Comparison of ENCODE assay signal across 17 mouse cellular contexts in genomic region chr2:165964121-165964520, GRCm38 (mm10). TPM values are rescaled to one million over a fixed set of nuclear protein-coding genes. Genes with fewer than 3 reads are reported as not detected.
DNase-seq lines count a peak whose midpoint lies in the region; ATAC-seq and TF ChIP-seq lines count a peak whose summit lies in the region.
"Had no signal": no experiment of that assay in that cellular context is flagged by ENCODE, and none has a peak within 500 bp of the region (broad histone marks: within the 10 kb centered on the region; RNA-seq: fewer than 3 reads in every experiment).

No protein-coding gene starts in this region.

- H3K27ac ChIP-seq in heart, adult 2 months, result peak overlapping the region; percentile 15; the same call in 1 of the 2 replicates
- H3K27ac ChIP-seq in intestine, embryonic 15.5 days, result peak overlapping the region; percentile 61
- peak overlapping the region; percentile 84 for H3K27ac ChIP-seq in small intestine, adult 2 months (ENCODE audit: insufficient read depth, low read depth, low read length)
- H3K27ac ChIP-seq in midbrain, embryonic 13.5 days, result no peak overlapping the region
- H3K27ac ChIP-seq: embryonic facial prominence, embryonic 15.5 days; forebrain, embryonic 13.5 days; hindbrain, embryonic 15.5 days; liver, embryonic 13.5 days had no signal

- H3K4me1 ChIP-seq in heart, adult 2 months (ENCODE audit: control insufficient read depth, insufficient read depth, low read length), result peaks cover 11% of the 10 kb centered on the region
- peaks cover 6% of the 10 kb centered on the region; the same call in 1 of the 2 replicates for H3K4me1 ChIP-seq in intestine, embryonic 15.5 days (replicated peaks)
- H3K4me1 ChIP-seq in small intestine, adult 2 months (ENCODE audit: control insufficient read depth, insufficient read depth, insufficient read length, low read length), result peaks cover 15% of the 10 kb centered on the region
- peaks cover 15% of the 10 kb centered on the region for H3K4me1 ChIP-seq in midbrain, embryonic 13.5 days (replicated peaks)

- intact Hi-C loops in heart, adult 2 months (cut with DNase I), result no loop called here
- intact Hi-C loops in heart, postnatal 36 days (cut with DNase I), result no loop called here

- TF ChIP-seq CTCF in heart, adult 2 months (IDR thresholded peaks at IDR 0.05), result no peak
- no peak for TF ChIP-seq CTCF in small intestine, adult 2 months (IDR thresholded peaks at IDR 0.05; ENCODE audit: extremely low read depth, insufficient read length, insufficient replicate concordance, low read depth, low read length)

- 49% methylated on average over 4 of the region's 4 CpGs for WGBS in heart, adult 2 months
- WGBS in intestine, embryonic 15.5 days, result 39% methylated on average over 4 of the region's 4 CpGs
- 35% methylated on average over 4 of the region's 4 CpGs for WGBS in small intestine, adult 2 months
- 43% methylated on average over 4 of the region's 4 CpGs for WGBS in midbrain, embryonic 13.5 days

- no peaks in the 10 kb centered on the region for H3K79me2 ChIP-seq in heart, adult 2 months (replicated peaks; ENCODE audit: control insufficient read depth, insufficient read depth, low read length)

- no peaks in the 10 kb centered on the region for H3K27me3 ChIP-seq in heart, adult 2 months (ENCODE audit: control insufficient read depth, insufficient read depth, low read length)
- no peaks in the 10 kb centered on the region for H3K27me3 ChIP-seq in intestine, embryonic 15.5 days (replicated peaks)
- H3K27me3 ChIP-seq in small intestine, adult 2 months (ENCODE audit: control insufficient read depth, insufficient read depth, low read length), result no peaks in the 10 kb centered on the region
- H3K27me3 ChIP-seq in midbrain, embryonic 13.5 days, result no peaks in the 10 kb centered on the region
- H3K27me3 ChIP-seq: embryonic facial prominence, embryonic 15.5 days; forebrain, embryonic 13.5 days; hindbrain, embryonic 15.5 days; liver, embryonic 13.5 days had no signal

- H3K36me3 ChIP-seq in heart, adult 2 months (ENCODE audit: control insufficient read depth, insufficient read depth, low read length), result 0 out of 2 replicates have a peak, but pooled peaks cover 3% of the 10 kb centered on the region
- no peaks in the 10 kb centered on the region for H3K36me3 ChIP-seq in intestine, embryonic 15.5 days
- H3K36me3 ChIP-seq in small intestine, adult 2 months (ENCODE audit: control insufficient read depth, insufficient read depth, low read length), result no peaks in the 10 kb centered on the region
- H3K36me3 ChIP-seq in midbrain, embryonic 13.5 days, result no peaks in the 10 kb centered on the region
- H3K36me3 ChIP-seq: embryonic facial prominence, embryonic 15.5 days; hindbrain, embryonic 15.5 days; liver, embryonic 13.5 days had no signal

- DNase-seq in heart, adult 2 months, result no peak
- DNase-seq in heart, postnatal 36 days, result no peak
- DNase-seq in kidney, adult 9 months, result peak; percentile 88
- DNase-seq in embryo, embryonic 11 days, result no peak
- DNase-seq in lung, postnatal 25 days (ENCODE audit: low spot score), result no peak
- DNase-seq: adrenal gland, adult 8-10 months; cerebellum, adult 8-10 months; heart, adult 18-20 months; heart, postnatal 14 days; liver, embryonic 13.5 days had no signal

- H3K9me3 ChIP-seq in intestine, embryonic 15.5 days, result no peaks in the 10 kb centered on the region
- H3K9me3 ChIP-seq in midbrain, embryonic 13.5 days, result no peaks in the 10 kb centered on the region
- H3K9me3 ChIP-seq: embryonic facial prominence, embryonic 15.5 days; forebrain, embryonic 13.5 days; hindbrain, embryonic 15.5 days; liver, embryonic 13.5 days had no signal

- no peak for TF ChIP-seq POLR2A in heart, adult 2 months (IDR thresholded peaks at IDR 0.05; ENCODE audit: insufficient read depth, low read depth, low read length)
- no peak for TF ChIP-seq POLR2A in small intestine, adult 2 months (IDR thresholded peaks at IDR 0.05; ENCODE audit: low read depth, low read length)

- peak; percentile 83 for ATAC-seq in intestine, embryonic 15.5 days
- no peak for ATAC-seq in midbrain, embryonic 13.5 days
- ATAC-seq: forebrain, embryonic 13.5 days had no signal

- H3K4me3 ChIP-seq in heart, adult 2 months, result no peak overlapping the region
- no peak overlapping the region for H3K4me3 ChIP-seq in intestine, embryonic 15.5 days (replicated peaks)
- no peak overlapping the region for H3K4me3 ChIP-seq in small intestine, adult 2 months (ENCODE audit: low read depth, low read length)
- H3K4me3 ChIP-seq in midbrain, embryonic 13.5 days (replicated peaks), result no peak overlapping the region
- H3K4me3 ChIP-seq: embryonic facial prominence, embryonic 15.5 days; forebrain, embryonic 13.5 days; hindbrain, embryonic 15.5 days; liver, embryonic 13.5 days; myocyte had no signal

- H3K9ac ChIP-seq in heart, adult 2 months (ENCODE audit: low read depth, low read length), result no peak overlapping the region
- no peak overlapping the region for H3K9ac ChIP-seq in intestine, embryonic 15.5 days
- no peak overlapping the region for H3K9ac ChIP-seq in midbrain, embryonic 13.5 days (replicated peaks)
- H3K9ac ChIP-seq: embryonic facial prominence, embryonic 15.5 days; forebrain, embryonic 13.5 days; hindbrain, embryonic 15.5 days; liver, embryonic 13.5 days had no signal

- no peak for TF ChIP-seq EP300 in heart, adult 2 months (IDR thresholded peaks at IDR 0.05; ENCODE audit: insufficient read depth, low read depth, low read length)

- H3K4me2 ChIP-seq in intestine, embryonic 15.5 days (replicated peaks), result no peak overlapping the region
- no peak overlapping the region for H3K4me2 ChIP-seq in midbrain, embryonic 13.5 days (replicated peaks)
- H3K4me2 ChIP-seq: embryonic facial prominence, embryonic 15.5 days; forebrain, embryonic 13.5 days; hindbrain, embryonic 15.5 days; liver, embryonic 13.5 days had no signal

RNA-seq across cellular contexts. Expression of gene Ncoa3, which starts 28.3 kb away (rescaled TPM):
- total RNA-seq in heart, adult 2 months (2021), result 10 to 100 TPM; 29.1 to 32.1 TPM
- 20.1 and 25.7 TPM in 2 replicates for polyA plus RNA-seq in heart, adult 2 months (2012; rRNA removed)
- 10 to 100 TPM; 23.0 to 27.1 TPM for total RNA-seq in heart, postnatal 36 days (2021)
- polyA plus RNA-seq in intestine, embryonic 15.5 days (2015; fragmentation: Nextera tagmentation; extraction: Ambion mirVana), result 10.8 TPM in 2 replicates
- 13.0 and 20.1 TPM in 2 replicates for polyA plus RNA-seq in small intestine, adult 2 months (2012; rRNA removed)
- polyA plus RNA-seq in midbrain, embryonic 13.5 days (2015; fragmentation: Nextera tagmentation; extraction: Ambion mirVana), result 14.3 and 14.4 TPM in 2 replicates
